Mouse (Mus musculus) ovary, adult 10 weeks (tissue): ENCODE data around the gene Actl6a. TPM values are rescaled to one million over a fixed set of nuclear protein-coding genes. Genes with fewer than 3 reads are reported as not detected.

Experiments used
- polyA plus RNA-seq: library from polyadenylated mRNA; stranded (reverse); fragments of 350-450 nt; fragmentation: Illumina TruSeq; extraction: RNeasy Lipid Tissue Mini Kit (QIAGEN cat#74804); gene quantifications from one replicate; pipeline ENCODE4 v1.2.3, GENCODE M21; 2014

The Actl6a gene
- polyA plus RNA-seq = 54.7 TPM

GRCm38 (mm10) chr3:32705647-32706348, at the start of gene Actl6a:
Actl6a (plus strand) TSS chr3:32706298.

GRCm38 (mm10) chr3:32736244-32737171, 30.4 kb downstream of the Actl6a start, which contains the start of gene Ndufb5:
Ndufb5 (plus strand) TSS chr3:32736990.

GRCm38 (mm10) chr3:32737172-32737655, 31.1 kb downstream of the Actl6a start, which contains the start of gene Mrpl47:
Mrpl47 (minus strand) TSS chr3:32737605.

Other genes starting within 250 kb of the Actl6a start
- 0.34 TPM for gene Kcnmb3, start 214.1 kb upstream of the Actl6a start, polyA plus RNA-seq
- gene Zfp639, start 196.0 kb upstream of the Actl6a start, polyA plus RNA-seq = 149 TPM
- gene Mfn1, start 176.8 kb upstream of the Actl6a start, polyA plus RNA-seq = 312 TPM
- gene Gnb4, start 89.7 kb upstream of the Actl6a start, polyA plus RNA-seq = 48.2 TPM
- gene Ndufb5, start 30.7 kb downstream of the Actl6a start, polyA plus RNA-seq = 315 TPM
- 45.9 TPM for gene Mrpl47, start 31.3 kb downstream of the Actl6a start, polyA plus RNA-seq
- gene Usp13, start 111.2 kb downstream of the Actl6a start, polyA plus RNA-seq = 2.1 TPM